Mouse (Mus musculus) cerebellum, adult 9-10 months (tissue): ENCODE measurements around the gene Timm13.

ENCODE experiments used
- DNase-seq: peaks from one replicate; pipeline ENCODE4 v3.0.0; 2022

Gene Timm13

GRCm38 (mm10) chr10:80857386-80857785 lies 43.4 kb downstream of the Timm13 start:
- DNase-seq = no peak

- no peak for DNase-seq
Observed at GRCm38 (mm10) chr10:80856908-80857307, 43.9 kb downstream of the Timm13 start.

GRCm38 (mm10) chr10:80856267-80856666 lies 44.5 kb downstream of the Timm13 start:
- DNase-seq = no peak

- DNase-seq = no peak
Observed at GRCm38 (mm10) chr10:80855749-80856073, 45.1 kb downstream of the Timm13 start.

GRCm38 (mm10) chr10:80854913-80855748 lies 45.6 kb downstream of the Timm13 start, which contains the start of the genes Lsm7 and Sppl2b:
Gene Lsm7 (minus strand): TSS chr10:80855209.
Gene Sppl2b (plus strand): TSS chr10:80855275.
- peak; percentile 96 for DNase-seq
